Mouse (Mus musculus) myocyte (in vitro differentiated cells): ENCODE results near the gene Zbtb22. TPM values are rescaled to one million over a fixed set of nuclear protein-coding genes. Genes with fewer than 3 reads are reported as not detected.
A peak's percentile ranks its signal among the peaks of the same experiment; 100 is the strongest.

ENCODE experiments used
- H3K27me3 ChIP-seq: one replicate; pipeline ENCODE4 v1.6.1; 2011; ENCODE audit not compliant: control insufficient read depth, insufficient read depth, insufficient read length
- H3K36me3 ChIP-seq: one replicate; pipeline ENCODE4 v1.6.1; 2011; ENCODE audit not compliant: control insufficient read depth, insufficient read depth
- H3K4me2 ChIP-seq: one replicate; pipeline ENCODE4 v1.6.1; 2011; ENCODE audit warnings: low read depth, control low read depth
- H3K4me3 ChIP-seq: one replicate; pipeline ENCODE4 v1.5.1; 2011; ENCODE audit warnings: mild to moderate bottlenecking, control low read depth, moderate library complexity
- H3K79me2 ChIP-seq: one replicate; pipeline ENCODE4 v1.6.1; 2011; ENCODE audit not compliant: control insufficient read depth, insufficient read depth
- H3ac ChIP-seq: one replicate; pipeline ENCODE4 v1.6.1; 2011; ENCODE audit not compliant: control insufficient read depth, insufficient read length
- CEBPB ChIP-seq: IDR thresholded peaks from 2 replicates; pipeline ENCODE4 v1.6.1; 2011; ENCODE audit warnings: mild to moderate bottlenecking, moderate library complexity; ENCODE audit not compliant: poor library complexity, insufficient read depth, severe bottlenecking
- E2F4 ChIP-seq: IDR thresholded peaks from one replicate; pipeline ENCODE4 v1.6.1; 2011; ENCODE audit warnings: mild to moderate bottlenecking, control low read depth, moderate library complexity; ENCODE audit not compliant: insufficient read depth
- MAX ChIP-seq: IDR thresholded peaks from one replicate; pipeline ENCODE4 v1.6.1; 2011; ENCODE audit warnings: low read depth, mild to moderate bottlenecking, control low read depth
- MYOD1 ChIP-seq, 3 experiments: IDR thresholded peaks; one replicate each; pipeline ENCODE4 v1.6.1; 2011; ENCODE audit warnings: control low read depth in 2 of 3, low read depth in 2 of 3, mild to moderate bottlenecking in 2 of 3, moderate library complexity in 1 of 3; ENCODE audit not compliant: insufficient read length in 2 of 3, control insufficient read depth in 1 of 3
- MYOG ChIP-seq, 3 experiments: IDR thresholded peaks; one replicate each; pipeline ENCODE4 v1.6.1; 2011; ENCODE audit warnings: control low read depth in 2 of 3, low read depth in 2 of 3, mild to moderate bottlenecking in 2 of 3; ENCODE audit not compliant: insufficient read length in 2 of 3, control insufficient read depth in 1 of 3, insufficient read depth in 1 of 3
- POLR2A ChIP-seq: IDR thresholded peaks from one replicate; pipeline ENCODE4 v1.6.1; 2011; ENCODE audit warnings: low read depth, mild to moderate bottlenecking, control low read depth, moderate library complexity; ENCODE audit not compliant: insufficient read length
- POLR2AphosphoS2 ChIP-seq: IDR thresholded peaks from one replicate; pipeline ENCODE4 v1.6.1; 2011; ENCODE audit warnings: low read depth, control low read depth; ENCODE audit not compliant: insufficient read length
- REST ChIP-seq: IDR thresholded peaks from one replicate; pipeline ENCODE4 v1.6.1; 2011; ENCODE audit warnings: mild to moderate bottlenecking, control low read depth, moderate library complexity; ENCODE audit not compliant: insufficient read depth, insufficient read length
- SRF ChIP-seq: IDR thresholded peaks from one replicate; pipeline ENCODE4 v1.6.1; 2011; ENCODE audit warnings: low read depth; ENCODE audit not compliant: control insufficient read depth, insufficient read length
- TCF12 ChIP-seq: IDR thresholded peaks from one replicate; pipeline ENCODE4 v1.6.1; 2011; ENCODE audit warnings: mild to moderate bottlenecking, control low read depth; ENCODE audit not compliant: poor library complexity, insufficient read depth, severe bottlenecking
- TCF3 ChIP-seq: IDR thresholded peaks from one replicate; pipeline ENCODE4 v1.6.1; 2011; ENCODE audit warnings: low read depth, control low read depth; ENCODE audit not compliant: insufficient read length
- USF1 ChIP-seq: IDR thresholded peaks from one replicate; pipeline ENCODE4 v1.6.1; 2011; ENCODE audit warnings: low read depth, mild to moderate bottlenecking, control low read depth, moderate library complexity
- polyA plus RNA-seq: library from polyadenylated mRNA; unstranded; fragments of >200 nt; fragmentation: generic; extraction: Trizol; gene quantifications from one replicate; pipeline ENCODE4 v1.2.1, GENCODE M21; 2012; ENCODE audit warnings: missing spikeins

Gene Zbtb22
- polyA plus RNA-seq, 1 experiment: 31.6 TPM

DNA sequence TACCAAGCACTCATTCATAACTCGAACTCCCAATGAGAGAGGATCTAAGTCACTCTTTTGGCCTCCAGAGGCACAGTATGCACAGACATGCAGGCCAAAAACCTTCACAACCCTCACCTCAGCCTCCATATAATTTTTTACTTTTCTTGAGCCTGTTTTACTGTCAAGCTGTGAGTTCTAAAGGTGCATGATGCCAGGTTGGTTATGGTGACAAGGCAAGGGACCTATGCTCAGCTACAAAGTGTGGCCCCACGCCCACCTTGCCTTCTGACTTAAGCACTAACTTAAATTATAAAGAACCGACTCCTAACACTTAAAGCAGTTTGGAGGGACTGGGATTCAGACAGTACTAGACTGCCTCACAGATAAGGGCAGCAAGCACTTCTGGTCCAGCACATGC lies 37.6 kb downstream of the Zbtb22 start:
- H3K36me3 ChIP-seq: peaks cover 15% of the 10 kb centered on the region
- H3ac ChIP-seq: no peak overlapping the region
- H3K4me3 ChIP-seq: peak overlapping the region; percentile 93
- H3K27me3 ChIP-seq: no peaks in the 10 kb centered on the region
- H3K79me2 ChIP-seq: peaks cover 29% of the 10 kb centered on the region
- peak overlapping the region; percentile 59 for H3K4me2 ChIP-seq
- no peak for TF ChIP-seq E2F4
- no peak for TF ChIP-seq USF1
- no peak for TF ChIP-seq MAX

DNA sequence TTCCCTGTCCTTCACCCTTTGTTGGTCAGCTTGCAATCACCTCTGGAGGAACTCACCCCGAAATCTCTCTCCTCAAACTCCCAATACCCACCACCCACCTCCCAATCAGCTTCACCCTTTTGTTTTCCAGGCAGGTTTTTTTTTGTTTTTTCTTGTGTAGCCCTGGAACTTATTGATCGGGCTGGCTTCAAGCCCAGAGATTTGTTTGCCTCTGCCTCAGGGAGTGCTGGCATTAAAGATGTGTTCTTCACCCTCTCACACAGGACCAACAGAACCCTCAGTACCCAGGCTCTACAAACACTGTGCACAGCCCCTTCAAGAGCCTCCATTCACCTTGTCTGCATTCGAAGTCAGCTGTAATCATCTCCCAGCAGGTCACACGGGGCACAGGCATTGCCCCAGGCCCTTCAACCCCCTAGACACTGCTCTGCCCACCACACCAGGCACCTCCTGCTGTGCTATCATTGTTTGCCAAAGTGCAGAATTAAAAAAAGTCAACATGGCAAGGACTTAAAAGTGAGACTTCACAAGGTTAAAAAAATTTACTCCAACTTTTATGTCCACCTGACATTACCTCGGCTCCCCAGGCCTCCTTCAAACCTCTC lies 38.4 kb downstream of the Zbtb22 start:
- H3K79me2 ChIP-seq: peaks cover 29% of the 10 kb centered on the region
- no peaks in the 10 kb centered on the region for H3K27me3 ChIP-seq
- peak overlapping the region; percentile 93 for H3K4me3 ChIP-seq
- peaks cover 15% of the 10 kb centered on the region for H3K36me3 ChIP-seq
- TF ChIP-seq MYOG (IDR thresholded peaks at IDR 0.05; ENCODE audit: control insufficient read depth in 1 of 3, insufficient read depth in 1 of 3, insufficient read length in 2 of 3, low read depth in 2 of 3) (no peak), POLR2A (peak; percentile 37), SRF (no peak), MAX (no peak), CEBPB (no peak), TCF3 (no peak), E2F4 (no peak), REST (no peak)
- peak overlapping the region; percentile 71 for H3ac ChIP-seq
- peak overlapping the region; percentile 81 for H3K4me2 ChIP-seq

DNA sequence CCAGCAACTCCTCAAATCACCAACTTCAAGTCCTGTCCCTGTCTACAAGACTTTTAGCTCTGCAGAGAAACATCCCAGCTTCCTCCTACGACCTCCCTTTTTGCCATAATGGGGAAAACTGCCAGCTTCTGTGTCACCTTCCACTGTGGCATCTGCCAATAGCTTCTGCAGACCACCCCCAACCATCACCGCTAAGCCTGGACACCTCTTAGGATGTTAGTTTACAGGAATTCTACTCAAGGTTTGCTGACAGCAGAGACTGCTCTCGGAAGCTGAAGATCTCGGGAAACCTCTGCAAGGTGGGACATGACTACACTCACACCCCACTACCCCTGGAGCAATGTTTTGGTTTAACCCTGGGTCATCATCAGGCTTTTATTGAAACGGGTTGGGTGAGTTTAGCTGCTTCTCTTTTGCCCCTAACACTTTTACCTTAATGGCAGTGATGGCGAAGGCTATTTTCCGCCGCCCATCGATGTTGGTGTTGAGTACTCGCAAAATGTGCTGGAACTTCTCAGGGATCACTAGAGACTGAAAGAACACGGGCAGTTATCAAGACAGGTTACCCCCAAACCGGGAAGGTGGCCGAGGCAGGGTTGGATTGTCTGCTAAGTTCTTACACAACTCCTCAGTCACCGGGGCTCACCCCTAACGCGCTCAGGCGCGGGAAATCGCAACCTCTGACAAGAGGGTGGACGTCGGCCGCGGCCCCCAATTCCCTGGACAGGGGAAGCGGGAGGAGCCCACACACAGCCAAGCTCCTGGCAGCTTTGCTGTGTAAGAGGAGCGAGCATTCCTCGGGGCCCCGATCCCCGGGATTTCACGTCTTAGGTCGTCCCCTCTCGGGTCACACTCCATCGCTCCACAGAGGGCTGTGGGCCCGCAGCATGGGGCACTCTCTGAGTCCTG lies 39.2 kb downstream of the Zbtb22 start:
- H3K27me3 ChIP-seq: no peaks in the 10 kb centered on the region
- H3K79me2 ChIP-seq: peaks cover 29% of the 10 kb centered on the region
- peak overlapping the region; percentile 71 for H3ac ChIP-seq
- TF ChIP-seq MYOD1 (IDR thresholded peaks at IDR 0.05; ENCODE audit: control insufficient read depth in 1 of 3, insufficient read length in 2 of 3, low read depth in 2 of 3): no peak
- TF ChIP-seq USF1: no peak
- TF ChIP-seq MYOG (IDR thresholded peaks at IDR 0.05; ENCODE audit: control insufficient read depth in 1 of 3, insufficient read depth in 1 of 3, insufficient read length in 2 of 3, low read depth in 2 of 3): no peak
- H3K4me3 ChIP-seq: peak overlapping the region; percentile 93
- H3K36me3 ChIP-seq: peaks cover 15% of the 10 kb centered on the region
- peak overlapping the region; percentile 81 for H3K4me2 ChIP-seq

DNA sequence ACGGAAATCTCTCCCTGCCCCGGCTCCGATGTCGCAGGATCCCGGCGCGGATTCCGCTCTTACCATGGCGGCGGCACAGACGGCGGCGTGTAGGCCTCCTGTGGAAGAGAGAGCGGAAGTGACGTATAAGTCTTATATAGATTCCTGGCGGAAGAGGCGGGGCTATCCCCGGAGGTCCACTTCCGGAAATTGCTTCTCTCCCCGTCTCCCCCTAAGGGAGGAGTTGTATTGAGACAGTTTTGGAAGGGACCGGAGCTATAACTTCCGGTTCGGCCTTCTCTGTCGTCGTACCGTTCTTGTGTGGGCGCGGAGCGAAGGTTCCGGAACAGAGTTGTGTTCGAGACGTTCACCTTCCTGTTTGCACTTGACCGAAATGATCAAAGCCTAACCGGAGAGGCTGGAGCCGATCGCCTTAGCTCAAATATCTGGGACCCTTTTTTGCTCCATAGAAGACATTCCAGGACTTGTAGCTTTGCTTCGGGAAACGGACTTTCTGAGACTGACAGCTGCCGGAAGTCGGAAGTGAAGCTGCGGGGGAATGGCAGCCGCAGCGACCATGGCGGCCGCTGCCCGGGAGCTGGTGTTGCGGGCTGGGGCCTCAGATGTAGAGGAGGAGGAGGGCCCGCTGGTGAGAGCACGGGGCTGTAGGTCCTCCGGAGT lies 40.0 kb downstream of the Zbtb22 start, which contains the start of the genes Vps52 and Rps18:
Vps52 (plus strand) TSS at position 258 of the 660 bp plus-strand sequence.
Rps18 (minus strand) TSS at position 447 of the 660 bp plus-strand sequence.
- H3K4me3 ChIP-seq: peak within 1 kb of the TSS; percentile 93
- peaks cover 15% of the 10 kb centered on the region for H3K36me3 ChIP-seq
- peaks cover 29% of the 10 kb centered on the region for H3K79me2 ChIP-seq
- H3K4me2 ChIP-seq: peak within 1 kb of the TSS; percentile 100
- H3K27me3 ChIP-seq: no peaks in the 10 kb centered on the region
- H3ac ChIP-seq: peak within 1 kb of the TSS; percentile 71
- TF ChIP-seq CEBPB (no peak), MYOG (IDR thresholded peaks at IDR 0.05; ENCODE audit: control insufficient read depth in 1 of 3, insufficient read depth in 1 of 3, insufficient read length in 2 of 3, low read depth in 2 of 3) (peak in 1 of 3 experiments; percentile 37), MAX (no peak), REST (no peak), MYOD1 (IDR thresholded peaks at IDR 0.05; ENCODE audit: control insufficient read depth in 1 of 3, insufficient read length in 2 of 3, low read depth in 2 of 3) (peak in 1 of 3 experiments; percentile 5), USF1 (no peak), TCF3 (no peak), E2F4 (no peak), POLR2AphosphoS2 (peak; percentile 90), TCF12 (no peak), SRF (peak; percentile 2), POLR2A (peak; percentile 84)

DNA sequence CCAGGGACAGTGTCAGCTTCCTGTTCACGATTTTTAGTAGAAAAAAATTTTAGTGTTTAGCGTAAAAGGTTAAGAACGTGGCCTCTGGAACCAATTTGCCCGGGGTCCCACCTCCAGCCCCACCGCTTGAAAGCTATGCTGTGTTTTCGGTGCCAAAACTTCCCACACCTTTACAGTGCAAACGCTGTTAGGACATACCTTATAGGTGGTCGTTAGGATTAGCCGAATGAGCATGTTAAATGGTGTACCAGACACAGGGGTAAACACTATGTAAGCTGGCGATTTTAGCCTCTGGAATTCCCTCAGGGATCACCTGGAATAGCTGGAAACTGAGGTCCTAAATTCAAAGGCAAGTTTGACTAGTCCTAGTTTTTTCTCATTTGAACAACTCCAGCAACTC lies 40.6 kb downstream of the Zbtb22 start:
- peaks cover 29% of the 10 kb centered on the region for H3K79me2 ChIP-seq
- H3K4me3 ChIP-seq: peak overlapping the region; percentile 93
- no peaks in the 10 kb centered on the region for H3K27me3 ChIP-seq

More for the DNA sequence above, 40.6 kb downstream of the Zbtb22 start:
- peak overlapping the region; percentile 100 for H3K4me2 ChIP-seq
- H3K36me3 ChIP-seq: peaks cover 15% of the 10 kb centered on the region
- peak overlapping the region; percentile 71 for H3ac ChIP-seq
- TF ChIP-seq USF1 (no peak), MYOG (IDR thresholded peaks at IDR 0.05; ENCODE audit: control insufficient read depth in 1 of 3, insufficient read depth in 1 of 3, insufficient read length in 2 of 3, low read depth in 2 of 3) (no peak), E2F4 (no peak), POLR2A (no peak), CEBPB (no peak), TCF3 (no peak), REST (no peak), MAX (no peak), MYOD1 (IDR thresholded peaks at IDR 0.05; ENCODE audit: control insufficient read depth in 1 of 3, insufficient read length in 2 of 3, low read depth in 2 of 3) (no peak), SRF (no peak), TCF12 (no peak), POLR2AphosphoS2 (no peak)
